Mouse (Mus musculus): ENCODE data around the gene Sfi1. TPM values are rescaled to one million over a fixed set of nuclear protein-coding genes. Genes with fewer than 3 reads are reported as not detected.
"Not testable (repeated sequence)": the region's sequence is repeated elsewhere in the genome, so short reads cannot be mapped to it uniquely, and the experiment has no call there.

Gene Sfi1
- polyA plus RNA-seq, 1 experiment: not detected

DNA sequence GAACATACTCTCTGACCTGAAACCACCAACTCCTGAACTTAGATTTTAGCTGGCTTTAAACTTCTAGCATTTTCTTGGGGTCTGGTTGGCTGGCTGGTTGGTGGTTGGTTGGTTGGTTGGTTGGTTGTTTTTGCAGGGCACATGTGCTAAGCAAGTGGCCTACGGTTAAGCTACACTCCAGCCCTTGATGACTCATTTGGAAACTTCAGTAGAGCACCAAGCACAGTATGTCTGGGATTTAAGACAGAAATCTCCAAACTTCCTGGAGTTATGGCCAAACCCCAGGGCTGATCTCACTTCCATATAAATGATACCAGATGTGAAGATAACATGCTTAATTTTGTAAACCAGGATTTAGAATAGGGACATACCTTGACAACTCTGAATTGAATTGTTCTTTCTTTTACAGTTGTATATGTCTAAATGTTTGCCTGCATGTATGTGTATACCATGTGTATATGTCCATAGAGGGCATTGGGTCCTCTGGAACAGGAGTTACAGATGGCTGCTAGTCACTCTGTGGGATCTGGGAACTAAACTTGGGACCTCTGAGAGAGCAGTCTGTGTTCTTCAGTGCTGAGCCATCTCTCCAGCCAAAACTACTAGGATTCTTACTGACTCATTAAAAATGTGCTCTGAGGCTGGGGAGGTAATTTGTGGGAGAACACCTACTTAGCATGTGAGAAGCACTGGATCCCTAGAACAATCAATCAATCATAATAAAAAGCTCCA is 39.4 kb downstream of the Sfi1 start:
- H3K27ac ChIP-seq (ENCODE audit: insufficient read depth, low read depth, low read length); H3K4me3 ChIP-seq (ENCODE audit: insufficient read depth, low read depth, low read length); H3K4me1 ChIP-seq (ENCODE audit: control insufficient read depth, insufficient read depth, low read length): not testable (repeated sequence)
- WGBS: 71% methylated on average over 1 of the region's 1 CpGs

GRCm38 (mm10) chr11:3151358-3151757 is 41.9 kb downstream of the Sfi1 start:
- not testable (repeated sequence) for H3K27ac ChIP-seq (ENCODE audit: insufficient read depth, low read depth, low read length); H3K4me1 ChIP-seq (ENCODE audit: control insufficient read depth, insufficient read depth, low read length); H3K4me3 ChIP-seq (ENCODE audit: insufficient read depth, low read depth, low read length)
- 93% methylated on average over 4 of the region's 4 CpGs for WGBS

DNA sequence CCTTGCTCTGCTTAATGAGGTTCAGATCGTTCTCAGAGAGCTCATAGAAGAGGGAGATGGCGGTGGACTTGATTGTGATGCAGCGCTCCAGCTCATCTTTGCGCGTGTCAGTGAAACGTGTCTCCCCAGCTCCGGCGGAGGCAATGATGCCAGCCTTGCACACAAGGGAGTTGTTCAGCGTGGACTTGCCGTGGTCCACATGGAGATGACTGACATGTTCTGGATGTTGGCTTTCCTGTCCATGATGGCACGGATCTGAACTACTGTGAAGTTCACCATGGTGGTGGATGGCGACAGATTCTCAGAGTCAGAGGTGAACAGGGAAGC is 42.6 kb downstream of the Sfi1 start:
- 97% methylated on average over 12 of the region's 12 CpGs for WGBS
- not testable (repeated sequence) for H3K4me1 ChIP-seq (ENCODE audit: control insufficient read depth, insufficient read depth, low read length)

DNA sequence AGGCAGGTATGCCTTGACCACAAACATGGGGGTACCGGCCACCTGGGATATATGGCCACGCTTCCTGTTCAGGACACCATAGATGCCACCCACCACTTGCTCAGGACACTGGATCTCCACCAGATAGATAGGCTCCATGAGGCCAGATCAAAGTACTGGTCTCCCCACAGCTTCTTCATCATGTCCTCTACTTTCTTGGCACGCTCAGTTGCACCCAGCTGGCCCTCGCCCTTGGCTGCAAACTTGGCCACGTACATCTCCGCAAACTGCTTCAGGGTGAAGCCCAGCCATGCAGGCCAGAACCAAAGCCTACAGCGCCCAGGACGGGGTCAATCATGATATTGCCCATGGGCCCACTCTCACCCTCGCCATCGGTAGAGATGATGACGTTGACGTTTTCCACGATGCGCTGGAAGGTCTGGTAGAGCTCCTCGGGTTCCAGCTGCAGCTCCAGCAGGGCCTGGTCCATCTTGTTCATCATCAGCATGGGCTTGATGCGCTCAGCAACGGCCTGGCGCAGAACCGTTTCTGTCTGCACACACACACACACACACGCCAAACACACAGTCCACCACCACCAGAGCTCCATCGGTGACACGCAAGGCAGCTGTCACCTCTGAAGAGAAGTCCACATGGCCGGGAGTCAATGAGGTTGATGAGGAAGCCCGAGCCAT is 43.1 kb downstream of the Sfi1 start:
- H3K4me1 ChIP-seq (ENCODE audit: control insufficient read depth, insufficient read depth, low read length); H3K27ac ChIP-seq (ENCODE audit: insufficient read depth, low read depth, low read length); H3K4me3 ChIP-seq (ENCODE audit: insufficient read depth, low read depth, low read length): not testable (repeated sequence)
- 97% methylated on average over 24 of the region's 24 CpGs for WGBS

More for the DNA sequence above, 42.6 kb downstream of the Sfi1 start:
- H3K4me3 ChIP-seq (ENCODE audit: insufficient read depth, low read depth, low read length); H3K27ac ChIP-seq (ENCODE audit: insufficient read depth, low read depth, low read length): not testable (repeated sequence)

GRCm38 (mm10) chr11:3149471-3149870 is 43.8 kb downstream of the Sfi1 start:
- H3K4me1 ChIP-seq (ENCODE audit: control insufficient read depth, insufficient read depth, low read length): not testable (repeated sequence)
- WGBS: 94% methylated on average over 4 of the region's 4 CpGs

GRCm38 (mm10) chr11:3146806-3147205 is 46.5 kb downstream of the Sfi1 start:
- not testable (repeated sequence) for H3K27ac ChIP-seq (ENCODE audit: insufficient read depth, low read depth, low read length); H3K4me3 ChIP-seq (ENCODE audit: insufficient read depth, low read depth, low read length); H3K4me1 ChIP-seq (ENCODE audit: control insufficient read depth, insufficient read depth, low read length)
- 94% methylated on average over 2 of the region's 2 CpGs for WGBS

More at GRCm38 (mm10) chr11:3149471-3149870, 43.8 kb downstream of the Sfi1 start:
- H3K4me3 ChIP-seq (ENCODE audit: insufficient read depth, low read depth, low read length); H3K27ac ChIP-seq (ENCODE audit: insufficient read depth, low read depth, low read length): not testable (repeated sequence)

DNA sequence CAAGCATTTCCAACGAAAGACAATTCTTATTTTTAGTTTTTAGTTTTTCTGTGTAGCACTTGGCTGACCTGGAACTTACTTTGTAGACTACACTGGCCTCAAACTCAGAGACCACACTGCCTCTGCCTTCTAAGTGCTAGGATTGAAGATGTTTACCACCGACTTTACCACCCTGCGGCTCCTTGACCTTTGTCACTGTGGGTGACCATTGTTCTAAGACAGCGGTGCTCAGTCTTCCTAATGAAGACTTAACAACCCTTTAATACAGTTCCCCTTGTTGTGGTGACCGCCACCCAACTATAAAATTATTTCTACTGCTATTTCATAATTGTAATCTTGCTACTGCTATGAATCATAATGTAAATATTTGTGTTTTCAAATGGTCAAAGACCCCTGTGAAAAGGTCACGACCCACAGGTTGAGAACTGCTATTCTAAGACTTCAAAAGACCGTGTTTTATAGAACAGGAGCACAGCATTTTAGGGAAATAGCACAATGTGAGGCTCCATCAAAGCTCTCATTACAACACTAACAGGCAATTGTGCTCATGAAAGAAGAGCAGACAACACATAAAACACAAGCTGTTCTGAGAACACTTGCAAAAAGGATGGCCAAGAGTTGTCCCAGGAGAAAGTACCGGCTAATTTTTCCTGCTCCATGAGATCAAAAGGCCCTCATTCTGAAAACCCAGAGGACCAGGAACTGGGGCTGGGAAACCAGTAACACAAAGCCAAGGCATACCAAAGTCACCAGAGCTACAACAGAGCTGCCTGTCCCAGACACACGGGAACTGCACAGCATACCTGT is 47.7 kb downstream of the Sfi1 start:
- H3K4me1 ChIP-seq (ENCODE audit: control insufficient read depth, insufficient read depth, low read length); H3K27ac ChIP-seq (ENCODE audit: insufficient read depth, low read depth, low read length); H3K4me3 ChIP-seq (ENCODE audit: insufficient read depth, low read depth, low read length): not testable (repeated sequence)
- 81% methylated on average over 9 of the region's 9 CpGs for WGBS

- not testable (repeated sequence) for H3K4me1 ChIP-seq (ENCODE audit: control insufficient read depth, insufficient read depth, low read length); H3K27ac ChIP-seq (ENCODE audit: insufficient read depth, low read depth, low read length); H3K4me3 ChIP-seq (ENCODE audit: insufficient read depth, low read depth, low read length)
- 91% methylated on average over 3 of the region's 3 CpGs for WGBS
These were observed 49.3 kb downstream of the Sfi1 start for GRCm38 (mm10) chr11:3143984-3144383.

GRCm38 (mm10) chr11:3142413-3142812 is 50.9 kb downstream of the Sfi1 start:
- H3K27ac ChIP-seq (ENCODE audit: insufficient read depth, low read depth, low read length); H3K4me1 ChIP-seq (ENCODE audit: control insufficient read depth, insufficient read depth, low read length); H3K4me3 ChIP-seq (ENCODE audit: insufficient read depth, low read depth, low read length): not testable (repeated sequence)
- WGBS: 90% methylated on average over 4 of the region's 5 CpGs

DNA sequence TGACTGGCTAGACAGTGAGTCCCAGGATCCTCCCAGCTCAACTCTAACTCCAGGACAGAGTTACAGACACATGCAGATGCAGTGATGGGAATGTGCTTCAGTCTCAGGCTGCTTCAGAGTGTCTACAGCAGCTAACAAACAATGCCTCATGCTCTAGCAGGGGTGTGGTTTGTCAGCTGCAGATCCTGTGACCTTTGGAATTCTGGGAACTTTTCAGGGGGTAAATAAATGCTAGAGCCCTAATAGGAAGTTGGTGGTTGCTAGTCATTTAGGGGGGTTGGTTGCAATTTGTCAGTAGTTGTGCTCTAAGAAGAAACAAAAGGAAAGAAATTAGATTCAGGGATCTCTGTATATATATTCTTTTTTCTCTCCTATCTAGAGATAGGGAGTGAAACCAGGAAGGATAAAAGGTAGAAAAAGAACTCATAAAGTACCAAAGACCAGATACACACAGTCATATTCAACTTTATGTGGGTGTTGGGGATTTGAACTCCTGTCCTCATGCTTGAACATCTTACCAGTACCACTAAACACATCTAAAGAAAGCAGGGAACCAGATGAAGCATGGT is 52.2 kb downstream of the Sfi1 start:
- not testable (repeated sequence) for H3K4me1 ChIP-seq (ENCODE audit: control insufficient read depth, insufficient read depth, low read length); H3K27ac ChIP-seq (ENCODE audit: insufficient read depth, low read depth, low read length); H3K4me3 ChIP-seq (ENCODE audit: insufficient read depth, low read depth, low read length)

- not testable (repeated sequence) for H3K27ac ChIP-seq (ENCODE audit: insufficient read depth, low read depth, low read length); H3K4me3 ChIP-seq (ENCODE audit: insufficient read depth, low read depth, low read length); H3K4me1 ChIP-seq (ENCODE audit: control insufficient read depth, insufficient read depth, low read length)
- 82% methylated on average over 2 of the region's 2 CpGs for WGBS
These were observed 54.9 kb downstream of the Sfi1 start for GRCm38 (mm10) chr11:3138323-3138722.

DNA sequence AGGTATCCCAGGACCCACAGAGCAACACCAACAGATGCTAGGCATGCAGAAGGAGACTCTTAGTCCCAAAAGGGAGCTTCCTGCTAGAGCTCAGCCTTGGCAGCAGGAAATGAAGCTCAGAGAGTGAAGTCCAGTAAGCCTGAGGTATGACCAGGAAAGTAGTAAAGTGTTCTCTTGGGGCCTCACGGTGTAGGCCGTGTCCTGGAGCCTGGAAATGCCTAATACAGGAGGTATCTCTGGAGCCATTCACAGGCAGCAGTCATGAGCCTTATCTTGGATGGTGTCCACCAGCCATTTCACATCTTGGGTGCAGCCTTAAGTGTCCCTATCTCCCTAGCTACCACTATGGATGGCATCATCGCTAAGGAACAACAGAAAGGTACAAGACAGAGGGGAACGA is 56.0 kb downstream of the Sfi1 start:
- H3K4me3 ChIP-seq (ENCODE audit: insufficient read depth, low read depth, low read length); H3K27ac ChIP-seq (ENCODE audit: insufficient read depth, low read depth, low read length); H3K4me1 ChIP-seq (ENCODE audit: control insufficient read depth, insufficient read depth, low read length): not testable (repeated sequence)
- 96% methylated on average over 4 of the region's 4 CpGs for WGBS

GRCm38 (mm10) chr11:3135956-3136355 is 57.3 kb downstream of the Sfi1 start:
- H3K4me3 ChIP-seq (ENCODE audit: insufficient read depth, low read depth, low read length); H3K27ac ChIP-seq (ENCODE audit: insufficient read depth, low read depth, low read length); H3K4me1 ChIP-seq (ENCODE audit: control insufficient read depth, insufficient read depth, low read length): not testable (repeated sequence)
- WGBS: 91% methylated on average over 3 of the region's 3 CpGs

- not testable (repeated sequence) for H3K27ac ChIP-seq (ENCODE audit: insufficient read depth, low read depth, low read length); H3K4me1 ChIP-seq (ENCODE audit: control insufficient read depth, insufficient read depth, low read length); H3K4me3 ChIP-seq (ENCODE audit: insufficient read depth, low read depth, low read length)
- 93% methylated on average over 7 of the region's 7 CpGs for WGBS
These were observed 57.9 kb downstream of the Sfi1 start for GRCm38 (mm10) chr11:3135391-3135790.

Data from olfactory bulb, adult 2 months (tissue).